Mouse (Mus musculus): ENCODE measurements around the gene Ndufaf3. TPM values are rescaled to one million over a fixed set of nuclear protein-coding genes. Genes with fewer than 3 reads are reported as not detected.

The Ndufaf3 gene
- total RNA-seq, 2 experiments from 2014 or later, result 59.6 to 63.4 TPM

DNA sequence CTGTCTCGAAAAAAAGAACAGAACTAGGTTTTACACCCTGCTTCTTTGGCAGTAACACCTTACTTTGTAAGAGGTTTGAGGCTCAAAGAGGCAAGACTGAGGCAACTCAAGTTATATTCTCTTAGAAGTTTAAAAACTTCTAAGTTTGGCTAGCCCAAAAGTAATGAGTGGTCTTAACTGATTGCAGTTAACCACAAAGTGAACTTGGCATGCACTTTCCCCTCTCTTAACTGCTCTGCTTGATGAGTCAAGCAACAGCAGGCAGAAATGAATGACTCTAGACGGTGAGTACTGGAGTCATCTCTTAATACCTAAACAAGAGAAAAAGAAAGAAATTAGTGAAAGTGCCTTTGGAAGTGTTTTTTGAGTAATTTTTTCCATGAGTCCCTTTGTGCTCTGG is 45.6 kb downstream of the Ndufaf3 start:
- no peak for DNase-seq (ENCODE audit: low spot score in 2 of 2)

DNA sequence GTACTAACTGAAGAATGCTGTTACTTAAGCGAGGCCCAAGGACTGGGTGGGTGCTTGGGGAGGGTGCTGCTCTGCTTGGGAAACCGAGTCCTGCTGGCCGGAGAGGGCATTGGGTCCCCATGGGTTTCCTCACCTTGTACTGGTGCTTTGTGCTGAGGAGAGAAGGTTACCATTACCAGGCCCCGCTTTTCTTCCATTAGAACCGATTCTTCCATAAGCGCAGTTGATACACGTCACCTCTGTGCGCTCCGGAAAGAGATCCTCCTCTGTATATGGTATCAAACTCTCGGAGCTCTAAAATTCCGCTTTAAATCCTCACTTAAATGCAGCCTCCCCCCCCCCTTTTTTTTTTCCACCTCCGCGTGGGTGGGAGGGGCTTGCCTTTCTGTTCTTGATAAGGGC is 49.3 kb downstream of the Ndufaf3 start:
- DNase-seq (ENCODE audit: low spot score in 2 of 2), result no peak

DNA sequence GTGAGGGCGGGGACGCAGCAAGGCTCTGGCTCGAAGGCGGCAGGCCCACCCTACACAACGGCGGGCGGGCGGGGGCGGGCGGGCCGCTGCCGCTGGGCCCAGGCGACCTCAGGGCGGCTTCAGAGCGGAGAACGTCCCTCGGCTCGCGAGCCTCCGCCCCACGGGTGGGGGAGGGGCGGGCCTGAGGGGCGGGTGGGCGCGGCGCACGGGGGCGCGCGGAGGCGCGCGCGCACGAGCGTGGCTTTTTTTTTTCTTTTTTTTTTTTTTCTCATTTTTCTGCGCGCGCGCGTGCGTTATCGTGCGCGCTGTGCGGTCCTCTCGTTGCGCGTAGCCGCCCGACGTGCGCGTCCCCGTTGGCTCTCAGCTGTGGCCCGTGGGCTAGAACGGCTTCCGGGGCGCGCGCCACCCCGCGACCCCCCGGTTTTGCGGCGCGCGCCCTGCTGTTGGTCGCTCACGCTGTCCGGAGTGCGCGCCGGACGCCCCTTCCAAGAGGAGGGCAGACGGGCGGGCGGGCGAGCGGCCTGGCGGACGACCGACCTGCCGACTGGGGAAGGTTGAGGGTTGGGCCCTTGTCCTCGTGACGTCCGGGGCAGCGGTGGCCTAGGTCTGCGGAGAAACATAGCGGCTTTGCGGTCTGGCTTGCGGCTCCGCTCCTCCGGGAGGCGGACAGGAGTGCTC is 49.8 kb downstream of the Ndufaf3 start:
- DNase-seq (ENCODE audit: low spot score in 2 of 2), result peak; percentile 86 to 90

DNA sequence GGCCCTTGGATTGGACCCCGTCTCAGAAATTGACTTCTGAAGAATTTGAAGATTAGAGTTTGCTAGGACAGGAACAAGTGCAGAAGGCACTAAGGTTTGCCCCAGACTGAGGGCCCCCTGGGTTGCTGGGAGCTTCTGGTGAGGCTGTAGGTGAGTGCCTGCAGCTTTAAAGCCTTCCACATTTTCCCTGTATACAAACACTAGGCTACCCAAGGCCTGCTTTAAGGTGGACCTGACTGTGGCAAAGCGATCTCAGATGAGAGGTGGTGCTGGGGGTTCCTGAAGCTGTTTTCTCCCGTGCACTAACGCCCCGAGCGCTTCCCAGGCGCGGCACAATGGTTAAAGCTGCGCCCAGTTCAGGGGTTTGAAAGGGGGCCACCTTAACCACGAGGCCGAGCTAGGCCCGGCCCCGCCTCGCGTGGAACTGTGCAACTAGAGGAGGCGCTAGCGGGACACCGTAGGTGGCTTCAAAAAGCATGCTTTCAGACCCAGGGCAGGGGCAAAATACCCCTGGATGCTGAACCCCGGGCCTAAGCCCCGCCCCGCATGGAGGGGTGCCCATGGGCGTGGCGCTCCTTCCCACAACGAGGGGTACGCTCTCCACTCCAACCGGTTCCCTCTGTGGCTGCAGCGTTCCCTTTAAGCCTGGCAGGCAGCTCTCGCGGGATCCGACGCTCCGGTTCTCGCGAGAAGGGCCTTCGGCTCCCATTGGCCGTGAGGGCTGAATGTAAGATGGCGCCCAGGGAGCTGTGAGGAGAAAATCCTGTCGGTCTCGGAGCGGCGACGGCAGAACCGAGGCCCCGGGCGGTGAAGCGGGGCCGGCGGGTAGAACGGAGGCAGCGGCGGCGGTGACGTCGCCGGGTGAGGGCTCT is 50.6 kb downstream of the Ndufaf3 start, which contains the start of gene Qrich1:
TSS of gene Qrich1 (plus strand) at position 427 of the 872 bp plus-strand sequence.
- peak; percentile 94 to 96 for DNase-seq (ENCODE audit: low spot score in 2 of 2)

Small RNA genes within 50 kb of the gene (microRNA-seq; reads per million reads assigned to microRNA genes)
- gene Gm24083, result 0 reads per million in 2 experiments
- gene Mir191, result 0 reads per million in 2 experiments
- gene Mir425, result 1,046 to 1,160 reads per million in 2 experiments

Other genes starting within 250 kb of the Ndufaf3 start
- 10 to 100 TPM; 63.6 to 67.8 TPM for gene Gpx1, start 228.5 kb downstream of the Ndufaf3 start, total RNA-seq (2021)
- 100 to 1,000 TPM; 121 to 132 TPM for gene Usp4, start 219.6 kb downstream of the Ndufaf3 start, total RNA-seq (2021)
- gene 1700102P08Rik, start 174.6 kb downstream of the Ndufaf3 start, total RNA-seq (2021), result 1 to 10 TPM; 1.9 to 2.5 TPM
- gene Ccdc36, start 138.9 kb downstream of the Ndufaf3 start, total RNA-seq (2021), result under 1 TPM; 0.11 to 0.23 TPM
- gene BC048562, start 131.0 kb downstream of the Ndufaf3 start, total RNA-seq (2021), result not detected
- 10 to 100 TPM; 33.6 to 34.1 TPM for gene Ccdc71, start 106.9 kb downstream of the Ndufaf3 start, total RNA-seq (2021)
- 10 to 100 TPM; 20.7 to 22.7 TPM for gene Klhdc8b, start 105.9 kb downstream of the Ndufaf3 start, total RNA-seq (2021)
- gene Lamb2, start 87.7 kb downstream of the Ndufaf3 start, total RNA-seq (2021), result 10 to 100 TPM; 36.9 to 39.4 TPM
- gene Usp19, start 76.8 kb downstream of the Ndufaf3 start, total RNA-seq (2021), result 100 to 1,000 TPM; 119 to 125 TPM
- 10 to 100 TPM; 95.3 to 97.3 TPM for gene Qars, start 59.7 kb downstream of the Ndufaf3 start, total RNA-seq (2021)
- gene Qrich1, start 50.6 kb downstream of the Ndufaf3 start, total RNA-seq (2021), result 100 to 1,000 TPM; 121 to 129 TPM
- 10 to 100 TPM; 78.2 to 83.9 TPM for gene Impdh2, start 7.1 kb downstream of the Ndufaf3 start, total RNA-seq (2021)
- 10 to 100 TPM; 74.3 to 83.8 TPM for gene Dalrd3, start 2.5 kb upstream of the Ndufaf3 start, total RNA-seq (2021)
- 100 to 1,000 TPM; 239 to 247 TPM for gene Wdr6, start 11.3 kb upstream of the Ndufaf3 start, total RNA-seq (2021)
- 10 to 100 TPM; 48.7 to 49.0 TPM for gene P4htm, start 30.2 kb upstream of the Ndufaf3 start, total RNA-seq (2021)
- gene Arih2, start 82.0 kb upstream of the Ndufaf3 start, total RNA-seq (2021), result 10 to 100 TPM; 47.3 to 51.1 TPM
- gene Slc25a20, start 94.7 kb upstream of the Ndufaf3 start, total RNA-seq (2021), result 10 to 100 TPM; 19.2 to 21.0 TPM
- gene Prkar2a, start 121.9 kb upstream of the Ndufaf3 start, total RNA-seq (2021), result 10 to 100 TPM; 54.9 to 60.6 TPM
- gene Ip6k2, start 216.4 kb upstream of the Ndufaf3 start, total RNA-seq (2021), result 100 to 1,000 TPM; 180 to 190 TPM
- 10 to 100 TPM; 40.7 to 43.4 TPM for gene Nckipsd, start 240.9 kb upstream of the Ndufaf3 start, total RNA-seq (2021)

All from layer of hippocampus, postnatal 10 days (tissue).